Mouse (Mus musculus) heart, embryonic 11.5 days (tissue): Measurements from ENCODE around the gene Pofut1. TPM values are rescaled to one million over a fixed set of nuclear protein-coding genes. Genes with fewer than 3 reads are reported as not detected.

Source experiments
- ATAC-seq: fragments of 200-750 bp; cut with Nextera tagmentation; replicated peaks from 2 replicates; pipeline ENCODE4 v1.8.0; 2017; ENCODE audit warnings: moderate library complexity; ENCODE audit not compliant: insufficient number of reproducible peaks, low FRiP score, low TSS enrichment
- H3K27ac ChIP-seq: fragments of 300-500 bp; sonication (generic); 2 replicates; pipeline ENCODE4 v1.5.1; 2014; ENCODE audit warnings: mild to moderate bottlenecking, low read depth, low read length
- H3K27me3 ChIP-seq: fragments of 300-500 bp; sonication (generic); 2 replicates; pipeline ENCODE4 v1.6.1; 2014; ENCODE audit warnings: mild to moderate bottlenecking, low read length, mixed read lengths; ENCODE audit not compliant: control insufficient read depth, insufficient read depth
- H3K36me3 ChIP-seq: fragments of 300-500 bp; sonication (generic); 2 replicates; pipeline ENCODE4 v1.6.1; 2014; ENCODE audit warnings: mild to moderate bottlenecking, low read length, moderate library complexity, mixed read lengths; ENCODE audit not compliant: control insufficient read depth, insufficient read depth
- H3K4me1 ChIP-seq: fragments of 300-500 bp; sonication (generic); 2 replicates; pipeline ENCODE4 v1.6.1; 2014; ENCODE audit warnings: low read length; ENCODE audit not compliant: control insufficient read depth, insufficient read depth
- H3K4me2 ChIP-seq: fragments of 300-500 bp; sonication (generic); 2 replicates; pipeline ENCODE4 v1.6.1; 2014; ENCODE audit warnings: mild to moderate bottlenecking, moderate library complexity
- H3K4me3 ChIP-seq: fragments of 300-500 bp; sonication (generic); 2 replicates; pipeline ENCODE4 v1.5.1; 2014; ENCODE audit warnings: low read depth, low read length
- H3K9ac ChIP-seq: fragments of 300-500 bp; sonication (generic); 2 replicates; pipeline ENCODE4 v1.6.1; 2014; ENCODE audit warnings: mild to moderate bottlenecking, low read depth, low read length, moderate library complexity
- H3K9me3 ChIP-seq: fragments of 300-500 bp; sonication (generic); replicated peaks from 2 replicates; pipeline ENCODE4 v1.6.1; 2016; ENCODE audit warnings: low read length; ENCODE audit not compliant: control insufficient read depth
- WGBS: fragments of 180-500 bp; shearing (Covaris S2); extraction: QIAGEN DNeasy Blood & Tissue Kit; methylation state at CpG from one replicate; pipeline ENCODE4 v1.1.7; 2014; ENCODE audit not compliant: insufficient replicate concordance; 5-methylcytosine and 5-hydroxymethylcytosine counted together
- polyA plus RNA-seq: library from polyadenylated mRNA; unstranded; fragments of >200 nt; fragmentation: Nextera tagmentation; extraction: Ambion mirVana; gene quantifications from 2 replicates; pipeline ENCODE4 v1.2.1, GENCODE M21; 2014

Gene Pofut1
- polyA plus RNA-seq, 1 experiment from 2014 or later, result 5.8 TPM

- H3K27ac ChIP-seq, result no peak overlapping the region
- no peak overlapping the region for H3K9ac ChIP-seq
- no peaks in the 10 kb centered on the region for H3K4me1 ChIP-seq
These were observed 45.2 kb downstream of the Pofut1 start for GRCm38 (mm10) chr2:153286524-153286923.

GRCm38 (mm10) chr2:153287835-153288234 lies 46.5 kb downstream of the Pofut1 start:
- Histone ChIP-seq H3K27ac (no peak overlapping the region), H3K36me3 (no peaks in the 10 kb centered on the region), H3K4me2 (no peak overlapping the region), H3K27me3 (no peaks in the 10 kb centered on the region), H3K4me3 (no peak overlapping the region), H3K4me1 (peaks cover 8% of the 10 kb centered on the region), H3K9ac (no peak overlapping the region), H3K9me3 (no peaks in the 10 kb centered on the region)
- WGBS, result 58% methylated on average over 6 of the region's 6 CpGs
- no peak for ATAC-seq

More at GRCm38 (mm10) chr2:153286524-153286923, 45.2 kb downstream of the Pofut1 start:
- Histone ChIP-seq H3K4me3 (no peak overlapping the region), H3K4me2 (no peak overlapping the region), H3K9me3 (no peaks in the 10 kb centered on the region), H3K27me3 (no peaks in the 10 kb centered on the region), H3K36me3 (no peaks in the 10 kb centered on the region)
- ATAC-seq, result no peak
- 71% methylated on average over 4 of the region's 4 CpGs for WGBS

GRCm38 (mm10) chr2:153290938-153291928 lies 49.9 kb downstream of the Pofut1 start, which contains the start of gene Kif3b:
Gene Kif3b (plus strand): TSS chr2:153291413.
- ATAC-seq, result peak; percentile 70; the same call in 1 of the 2 replicates
- H3K9ac ChIP-seq, result peak within 1 kb of the TSS; percentile 91
- WGBS, result under 1% methylated on average over 63 of the region's 63 CpGs
- H3K4me1 ChIP-seq, result peaks cover 8% of the 10 kb centered on the region
- no peaks in the 10 kb centered on the region for H3K36me3 ChIP-seq
- H3K9me3 ChIP-seq, result no peaks in the 10 kb centered on the region
- peak within 1 kb of the TSS; percentile 91 for H3K4me2 ChIP-seq
- H3K27ac ChIP-seq, result peak within 1 kb of the TSS; percentile 1; the same call in 1 of the 2 replicates
- H3K27me3 ChIP-seq, result no peaks in the 10 kb centered on the region
- peak within 1 kb of the TSS; percentile 99 for H3K4me3 ChIP-seq

DNA sequence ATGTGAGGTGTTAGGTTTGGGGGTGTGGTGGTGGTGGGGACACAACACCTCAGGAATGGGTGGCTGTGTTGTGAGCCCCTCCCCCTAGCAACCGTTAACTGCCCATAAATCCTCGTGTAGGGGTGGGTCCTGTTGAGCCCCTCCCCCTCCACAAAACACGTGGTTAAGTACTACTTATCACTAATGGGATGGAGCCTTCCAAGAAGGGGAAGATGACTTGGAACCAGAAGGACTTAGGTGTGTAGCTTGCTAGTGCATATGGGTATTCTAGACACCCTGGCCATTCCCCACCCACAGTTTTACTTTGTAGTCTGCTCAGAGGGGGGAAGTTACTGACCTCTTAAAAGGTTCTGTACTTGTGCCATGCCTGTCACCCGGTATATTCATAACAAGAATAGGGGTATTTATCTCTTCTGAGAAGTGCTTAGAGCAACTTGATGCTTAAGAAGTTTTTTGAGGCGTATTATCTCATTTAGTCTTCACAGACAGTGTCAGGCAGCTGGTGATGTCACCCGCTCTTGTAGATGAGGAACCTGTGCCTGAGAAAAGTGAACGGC lies 51.0 kb downstream of the Pofut1 start:
- Histone ChIP-seq H3K4me2 (peak overlapping the region; percentile 91), H3K4me3 (peak overlapping the region; percentile 99), H3K9me3 (no peaks in the 10 kb centered on the region), H3K27ac (no peak overlapping the region), H3K9ac (peak overlapping the region; percentile 91; the same call in 1 of the 2 replicates), H3K27me3 (no peaks in the 10 kb centered on the region), H3K4me1 (peaks cover 8% of the 10 kb centered on the region), H3K36me3 (no peaks in the 10 kb centered on the region)
- no peak for ATAC-seq
- 45% methylated on average over 7 of the region's 7 CpGs for WGBS

DNA sequence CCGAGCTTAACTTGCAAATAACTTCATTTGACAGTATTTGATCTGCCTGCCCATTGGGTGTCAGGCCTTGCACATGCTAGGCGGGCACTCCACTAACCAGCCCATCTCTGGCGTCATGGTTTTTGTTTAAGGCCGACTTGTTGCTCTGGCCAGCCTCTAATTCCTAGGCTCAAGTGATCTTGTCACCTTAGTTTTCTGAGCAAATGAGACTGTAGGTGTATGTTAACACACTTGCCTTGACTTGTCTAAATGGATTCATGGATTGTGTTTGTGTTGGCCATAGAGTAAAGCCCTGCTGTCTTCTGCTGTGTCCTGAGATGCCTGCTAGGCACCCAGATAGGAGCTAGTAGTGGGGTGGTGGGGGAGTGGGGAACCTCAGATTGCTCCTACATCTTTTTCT lies 53.9 kb downstream of the Pofut1 start:
- Histone ChIP-seq H3K36me3 (no peaks in the 10 kb centered on the region), H3K4me1 (peaks cover 8% of the 10 kb centered on the region), H3K9ac (no peak overlapping the region), H3K4me2 (no peak overlapping the region), H3K9me3 (no peaks in the 10 kb centered on the region), H3K4me3 (no peak overlapping the region), H3K27ac (no peak overlapping the region), H3K27me3 (no peaks in the 10 kb centered on the region)
- no peak for ATAC-seq
- WGBS, result 80% methylated on average over 4 of the region's 4 CpGs

DNA sequence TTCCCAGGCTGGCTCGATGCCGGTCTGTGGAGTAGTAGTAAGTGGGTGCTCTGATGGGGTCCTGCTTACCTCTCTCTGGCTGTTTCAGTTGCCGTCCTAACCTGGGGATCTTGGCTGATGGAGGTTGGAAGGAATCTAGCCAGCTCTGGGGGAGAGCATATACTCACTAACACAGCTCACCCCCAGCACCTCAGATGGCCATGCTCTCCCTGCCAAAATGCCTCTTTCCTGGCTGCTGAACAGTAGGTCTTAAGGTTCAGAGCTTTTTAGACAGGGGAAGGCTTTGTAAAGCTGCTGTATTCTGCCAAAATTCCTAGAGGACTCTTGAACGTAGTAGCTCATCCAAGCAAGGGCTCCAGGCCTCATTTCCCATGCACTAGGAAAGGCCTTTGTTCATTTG lies 56.4 kb downstream of the Pofut1 start:
- Histone ChIP-seq H3K4me1 (no peaks in the 10 kb centered on the region), H3K27me3 (no peaks in the 10 kb centered on the region), H3K9me3 (no peaks in the 10 kb centered on the region), H3K4me3 (no peak overlapping the region), H3K27ac (no peak overlapping the region), H3K9ac (no peak overlapping the region), H3K4me2 (no peak overlapping the region), H3K36me3 (no peaks in the 10 kb centered on the region)
- ATAC-seq, result no peak
- WGBS, result 92% methylated on average over 4 of the region's 4 CpGs

GRCm38 (mm10) chr2:153298460-153298859 lies 57.1 kb downstream of the Pofut1 start:
- H3K36me3 ChIP-seq, result no peaks in the 10 kb centered on the region
- H3K4me1 ChIP-seq, result no peaks in the 10 kb centered on the region
- no peak overlapping the region for H3K4me3 ChIP-seq
- H3K27me3 ChIP-seq, result no peaks in the 10 kb centered on the region
- no peak overlapping the region for H3K9ac ChIP-seq
- no peak for ATAC-seq
- H3K27ac ChIP-seq, result no peak overlapping the region
- H3K9me3 ChIP-seq, result no peaks in the 10 kb centered on the region
- no peak overlapping the region for H3K4me2 ChIP-seq
- WGBS, result 66% methylated on average over 4 of the region's 4 CpGs

DNA sequence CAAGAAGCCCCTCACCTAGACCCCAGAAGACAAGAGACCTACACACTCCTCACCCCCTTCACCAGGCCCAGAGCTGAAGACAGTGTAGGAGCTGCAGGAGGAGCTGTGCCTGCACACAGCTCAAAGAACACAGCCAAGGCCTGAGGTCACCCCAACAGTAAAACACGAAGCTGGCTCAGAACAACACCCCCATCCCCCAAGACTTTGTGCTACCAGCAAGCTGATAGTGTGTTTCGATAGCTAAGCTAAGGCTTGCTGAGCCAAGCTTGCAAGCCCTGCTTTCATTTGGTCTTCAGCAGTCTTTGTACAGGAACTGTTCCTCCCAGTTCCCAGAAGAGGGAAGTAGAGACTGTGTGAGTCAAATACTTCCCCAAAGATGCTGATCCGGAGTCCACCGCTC lies 57.5 kb downstream of the Pofut1 start:
- Histone ChIP-seq H3K4me2 (no peak overlapping the region), H3K27me3 (no peaks in the 10 kb centered on the region), H3K4me1 (no peaks in the 10 kb centered on the region), H3K36me3 (no peaks in the 10 kb centered on the region), H3K9me3 (no peaks in the 10 kb centered on the region), H3K4me3 (no peak overlapping the region), H3K27ac (no peak overlapping the region), H3K9ac (no peak overlapping the region)
- ATAC-seq, result no peak
- WGBS, result 64% methylated on average over 4 of the region's 4 CpGs
